Mouse (Mus musculus) liver, adult 2 months (tissue): ENCODE measurements at regions not wholly inside any gene's neighbourhood (a gene's known extent, or its start where the extent isn't known, plus 50 kb on each side); places are given as distances from the start of the nearest gene placed in this dataset.

Experiments
- DNase-seq: peaks from one replicate; pipeline ENCODE4 v3.0.0-alpha.2; 2011; ENCODE audit warnings: low read depth, low spot score; ENCODE audit errors: extremely low read depth
- H3K27ac ChIP-seq: fragments of 200-500 bp; replicated peaks from 2 replicates; pipeline ENCODE4 v1.5.1; 2012; ENCODE audit warnings: low read depth, mild to moderate bottlenecking, control low read depth, inconsistent platforms, low read length; ENCODE audit not compliant: insufficient read depth
- H3K27me3 ChIP-seq: fragments of 200-500 bp; 2 replicates; pipeline ENCODE4 v1.6.1; 2012; ENCODE audit warnings: mild to moderate bottlenecking, moderate library complexity, low read length, inconsistent platforms; ENCODE audit not compliant: control insufficient read depth, insufficient read depth
- H3K36me3 ChIP-seq: fragments of 200-500 bp; 2 replicates; pipeline ENCODE4 v1.6.1; 2012; ENCODE audit warnings: low read length, inconsistent platforms; ENCODE audit not compliant: control insufficient read depth, insufficient read depth
- H3K4me1 ChIP-seq: fragments of 200-500 bp; 2 replicates; pipeline ENCODE4 v1.6.1; 2011; ENCODE audit warnings: low read length; ENCODE audit not compliant: control insufficient read depth, insufficient read depth
- H3K4me3 ChIP-seq: fragments of 200-500 bp; 2 replicates; pipeline ENCODE4 v1.5.1; 2011; ENCODE audit warnings: low read depth, mild to moderate bottlenecking, control low read depth, low read length, moderate library complexity; ENCODE audit not compliant: insufficient read depth
- H3K79me2 ChIP-seq: fragments of 200-500 bp; 2 replicates; pipeline ENCODE4 v1.6.1; 2012; ENCODE audit warnings: inconsistent platforms, mild to moderate bottlenecking, low read length, moderate library complexity; ENCODE audit not compliant: control insufficient read depth, insufficient read depth
- H3K9ac ChIP-seq: fragments of 200-500 bp; 2 replicates; pipeline ENCODE4 v1.6.1; 2012; ENCODE audit warnings: low read depth, mild to moderate bottlenecking, control low read depth, inconsistent platforms, low read length
- CTCF ChIP-seq: fragments of 200-500 bp; IDR thresholded peaks from 2 replicates; pipeline ENCODE4 v1.5.1; 2011; ENCODE audit warnings: low read depth, low read length, control low read depth
- POLR2A ChIP-seq: fragments of 200-500 bp; IDR thresholded peaks from 2 replicates; pipeline ENCODE4 v1.6.1; 2011; ENCODE audit warnings: low read length, control low read depth; ENCODE audit not compliant: insufficient read depth; ENCODE audit errors: extremely low read depth
- WGBS: fragments of 180-500 bp; shearing (Covaris S2); methylation state at CpG from one replicate; pipeline ENCODE4 v1.1.7; 2018; 5-methylcytosine and 5-hydroxymethylcytosine counted together

- Histone ChIP-seq H3K27ac (no peak overlapping the region), H3K36me3 (no peaks in the 10 kb centered on the region), H3K4me3 (no peak overlapping the region), H3K9ac (no peak overlapping the region), H3K4me1 (no peaks in the 10 kb centered on the region), H3K27me3 (no peaks in the 10 kb centered on the region), H3K79me2 (no peaks in the 10 kb centered on the region)
- no peak for DNase-seq
- TF ChIP-seq CTCF (no peak), POLR2A (no peak)
Measured at GRCm38 (mm10) chr1:7457895-7458294, 2650.2 kb downstream of the Gm37988 start.

DNA sequence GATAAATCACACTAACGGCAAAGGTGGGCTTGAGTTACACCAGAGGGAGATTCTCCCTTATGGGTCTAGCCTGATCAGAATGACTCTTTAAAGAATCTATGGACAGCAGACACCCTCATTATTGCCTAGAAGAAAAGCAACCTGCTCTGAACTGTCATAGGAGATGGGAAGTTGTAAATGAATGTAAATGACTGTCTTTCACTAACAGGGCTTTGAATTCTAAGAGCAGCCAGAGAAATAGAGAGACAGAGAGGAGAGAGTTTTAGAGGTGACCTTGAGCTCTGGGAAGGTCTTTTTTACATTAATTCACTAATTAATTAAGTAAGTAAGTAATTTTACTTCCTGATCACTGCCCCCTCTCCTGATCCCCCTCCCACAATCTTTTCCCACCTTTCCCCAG, 2686.4 kb downstream of the Gm37988 start:
- H3K27ac ChIP-seq, result no peak overlapping the region
- no peaks in the 10 kb centered on the region for H3K79me2 ChIP-seq
- no peak for DNase-seq
- no peak overlapping the region for H3K9ac ChIP-seq
- no peaks in the 10 kb centered on the region for H3K4me1 ChIP-seq
- TF ChIP-seq POLR2A (no peak), CTCF (no peak)
- H3K4me3 ChIP-seq, result no peak overlapping the region
- 98% methylated on average over 1 of the region's 1 CpGs for WGBS
- no peaks in the 10 kb centered on the region for H3K36me3 ChIP-seq
- no peaks in the 10 kb centered on the region for H3K27me3 ChIP-seq

DNA sequence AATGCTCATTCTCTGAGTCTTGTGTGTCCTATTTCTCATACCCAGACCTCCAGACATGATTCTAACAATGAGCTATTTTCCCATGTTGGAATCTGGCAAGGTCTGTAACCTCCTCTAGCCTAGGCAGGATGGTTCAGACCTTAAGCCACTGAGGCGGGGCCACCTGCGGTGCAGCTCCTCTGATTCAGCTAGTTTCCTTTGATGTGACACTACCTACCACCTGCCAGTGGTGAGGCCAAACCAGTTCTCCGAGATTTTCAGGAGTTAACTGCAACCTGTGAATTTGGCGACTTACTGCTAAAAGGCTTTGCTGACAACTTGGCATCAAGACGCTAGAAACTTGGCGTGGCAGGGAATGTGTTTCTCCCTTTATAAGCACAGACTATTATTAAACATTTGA, 2691.3 kb downstream of the Gm37988 start:
- Histone ChIP-seq H3K4me1 (no peaks in the 10 kb centered on the region), H3K36me3 (no peaks in the 10 kb centered on the region), H3K79me2 (no peaks in the 10 kb centered on the region), H3K27me3 (no peaks in the 10 kb centered on the region), H3K9ac (no peak overlapping the region), H3K4me3 (no peak overlapping the region), H3K27ac (no peak overlapping the region)
- DNase-seq, result no peak
- WGBS, result 62% methylated on average over 6 of the region's 6 CpGs
- TF ChIP-seq POLR2A (no peak), CTCF (no peak)

GRCm38 (mm10) chr1:7502363-7502762, 2694.7 kb downstream of the Gm37988 start:
- Histone ChIP-seq H3K9ac (no peak overlapping the region), H3K36me3 (no peaks in the 10 kb centered on the region), H3K4me3 (no peak overlapping the region), H3K27me3 (no peaks in the 10 kb centered on the region), H3K27ac (no peak overlapping the region), H3K4me1 (no peaks in the 10 kb centered on the region), H3K79me2 (no peaks in the 10 kb centered on the region)
- DNase-seq, result no peak
- no peak for TF ChIP-seq CTCF
- no peak for TF ChIP-seq POLR2A
- WGBS, result 88% methylated on average over 2 of the region's 2 CpGs

DNA sequence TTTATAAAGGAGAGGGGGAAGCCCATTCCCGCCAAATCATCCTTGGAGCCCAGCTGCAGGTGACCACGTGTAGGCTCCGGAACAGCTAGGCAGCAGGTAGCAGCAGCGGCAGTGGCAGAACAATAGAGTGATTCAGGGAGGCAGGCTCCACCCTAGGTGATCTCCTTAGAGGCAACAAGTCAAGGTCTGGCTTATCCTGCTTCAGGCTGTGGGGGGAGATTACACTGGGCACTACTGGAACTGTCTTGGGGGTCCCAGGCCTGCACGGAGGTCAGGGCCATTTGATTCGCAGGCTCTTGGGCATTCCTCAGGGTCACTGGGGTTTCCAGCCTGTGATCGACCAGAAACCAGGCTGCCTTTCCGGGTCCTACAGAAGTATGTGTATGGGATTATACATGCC, 2711.1 kb downstream of the Gm37988 start:
- Histone ChIP-seq H3K9ac (no peak overlapping the region), H3K36me3 (no peaks in the 10 kb centered on the region), H3K79me2 (no peaks in the 10 kb centered on the region), H3K4me1 (no peaks in the 10 kb centered on the region), H3K27me3 (no peaks in the 10 kb centered on the region), H3K4me3 (no peak overlapping the region), H3K27ac (no peak overlapping the region)
- WGBS, result 67% methylated on average over 8 of the region's 8 CpGs
- DNase-seq, result no peak
- no peak for TF ChIP-seq CTCF
- TF ChIP-seq POLR2A, result no peak

DNA sequence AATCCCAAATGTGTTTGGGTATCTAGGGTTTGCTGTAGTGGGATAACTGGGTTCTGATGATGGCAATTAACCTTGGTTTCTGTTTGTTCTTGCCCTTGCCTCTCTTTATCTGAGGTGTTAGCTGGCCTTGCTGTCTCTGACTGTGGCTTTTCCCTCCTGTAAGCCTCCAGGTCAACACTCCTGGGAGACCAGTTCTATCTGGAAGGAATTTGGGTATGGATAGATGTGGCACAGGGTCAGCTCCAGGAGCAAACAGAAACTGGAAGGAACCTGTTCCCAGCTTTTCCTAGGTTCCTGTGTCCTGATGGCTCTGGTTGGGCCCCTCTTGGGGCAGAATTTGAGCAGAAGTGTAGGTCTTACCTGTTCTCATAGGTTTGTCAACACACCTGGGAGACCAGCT, 2725.8 kb downstream of the Gm37988 start:
- Histone ChIP-seq H3K36me3 (no peaks in the 10 kb centered on the region), H3K9ac (no peak overlapping the region), H3K27me3 (no peaks in the 10 kb centered on the region), H3K79me2 (no peaks in the 10 kb centered on the region), H3K4me1 (no peaks in the 10 kb centered on the region), H3K4me3 (no peak overlapping the region), H3K27ac (no peak overlapping the region)
- no peak for TF ChIP-seq POLR2A
- no peak for DNase-seq
